In the genomic region with DNA sequence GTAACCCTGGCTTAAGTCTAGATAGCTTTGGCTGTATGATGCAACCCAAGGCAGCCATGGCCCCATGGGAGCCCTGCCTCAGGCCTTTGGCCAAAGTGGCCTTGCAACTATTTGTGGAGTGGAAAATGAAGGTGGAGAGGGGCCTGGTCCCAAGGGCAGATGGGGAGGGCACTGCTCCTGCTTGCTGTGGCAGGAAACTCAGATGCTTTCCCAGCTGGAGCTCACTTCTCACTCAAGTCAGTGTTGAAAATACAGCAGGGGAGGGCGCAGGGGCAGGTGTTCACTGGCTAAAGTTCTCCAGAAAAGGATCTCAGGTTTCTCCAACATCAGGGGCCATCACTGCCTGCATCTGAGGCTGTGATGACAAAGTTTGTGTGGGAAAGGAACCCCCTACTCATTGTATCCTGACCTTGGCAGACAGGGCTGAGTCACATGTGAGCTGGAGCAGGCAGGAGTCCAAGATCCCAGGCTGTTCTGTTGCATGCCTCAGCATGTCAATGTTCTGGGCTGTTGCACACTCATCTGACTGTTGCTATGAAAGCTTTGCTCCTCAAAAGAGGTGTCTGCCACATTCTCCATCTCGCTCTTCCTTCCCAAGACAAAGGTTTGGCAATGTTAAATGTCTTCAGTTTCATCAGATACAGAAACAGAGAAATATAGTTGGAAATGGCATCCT, we compare ENCODE assay signal across 31 mouse cellular contexts. TPM values are rescaled to one million over a fixed set of nuclear protein-coding genes. Genes with fewer than 3 reads are reported as not detected.
DNase-seq lines count a peak whose midpoint lies in the region; ATAC-seq and TF ChIP-seq lines count a peak whose summit lies in the region.
"Not testable (repeated sequence)": the region's sequence is repeated elsewhere in the genome, so short reads cannot be mapped to it uniquely, and the experiment has no call there.
"Had no signal": no experiment of that assay in that cellular context is flagged by ENCODE, and none has a peak within 500 bp of the region (broad histone marks: within the 10 kb centered on the region; RNA-seq: fewer than 3 reads in every experiment).

A gene (minus strand): TSS at position 51 of the 676 bp plus-strand sequence.

- H3K4me1 ChIP-seq in midbrain, postnatal 0 days (ENCODE audit: insufficient read depth, low read length): not testable (repeated sequence)

- not testable (repeated sequence) for H3K4me3 ChIP-seq in layer of hippocampus, adult 2 months; midbrain, postnatal 0 days (ENCODE audit: low read depth, low read length)

- TF ChIP-seq CTCF in layer of hippocampus, adult 2 months (conservative IDR thresholded peaks at IDR 0.05); midbrain, postnatal 0 days (IDR thresholded peaks at IDR 0.05): not testable (repeated sequence)

- H3K27ac ChIP-seq in layer of hippocampus, adult 2 months: peak within 1 kb of the TSS; percentile 61; the same call in 1 of the 2 replicates
- H3K27ac ChIP-seq in midbrain, postnatal 0 days (ENCODE audit: low read depth, low read length): not testable (repeated sequence)

- H3K36me3 ChIP-seq in midbrain, postnatal 0 days (ENCODE audit: insufficient read depth, low read length): not testable (repeated sequence)

- DNase-seq in adrenal gland, postnatal 10 days: peak; percentile 27
- peak; percentile 59 to 66 for DNase-seq in cerebellum, postnatal 10 days
- peak; percentile 4 for DNase-seq in frontal cortex, postnatal 10 days (ENCODE audit: low spot score in 2 of 2)
- peak; percentile 15 for DNase-seq in kidney, adult 9 months
- peak; percentile 36 to 41 for DNase-seq in layer of hippocampus, adult 2 months (ENCODE audit: low spot score in 2 of 2)
- DNase-seq in layer of hippocampus, postnatal 36 days: peak; percentile 41 to 45
- peak; percentile 57 for DNase-seq in midbrain, postnatal 0 days (ENCODE audit: low spot score)
- peak; percentile 2 for DNase-seq in right cerebral cortex, postnatal 4 days

- not testable (repeated sequence) for H3K4me2 ChIP-seq in midbrain, postnatal 0 days (ENCODE audit: low read depth, low read length, poor library complexity, severe bottlenecking)

- not testable (repeated sequence) for H3K27me3 ChIP-seq in midbrain, postnatal 0 days (ENCODE audit: insufficient read depth, low read length)

- 73% methylated on average over 1 of the region's 2 CpGs for WGBS in midbrain, postnatal 0 days

- not testable (repeated sequence) for ATAC-seq in midbrain, postnatal 0 days (ENCODE audit: low FRiP score)

- H3K9me3 ChIP-seq in midbrain, postnatal 0 days (ENCODE audit: low read length): not testable (repeated sequence)

- not testable (repeated sequence) for H3K9ac ChIP-seq in midbrain, postnatal 0 days (replicated peaks; ENCODE audit: low read length, poor library complexity, severe bottlenecking)

RNA-seq across cellular contexts. Expression of the gene that starts here (rescaled TPM):
- not detected for total RNA-seq in adrenal gland, postnatal 10 days (2021)
- total RNA-seq in layer of hippocampus, adult 2 months (2021): not detected
- not detected for total RNA-seq in layer of hippocampus, postnatal 36 days (2021)
- 0.05 TPM in 1 of 2 replicates, not detected in the other for total RNA-seq in midbrain, postnatal 0 days (2014; rRNA removed)
- not detected in 2 replicates for polyA plus RNA-seq in midbrain, postnatal 0 days (2015; fragmentation: Nextera tagmentation; extraction: Ambion mirVana)
- total RNA-seq: adrenal gland, postnatal 4 days; gastrocnemius, adult 18-20 months; gastrocnemius, postnatal 25 days; heart, postnatal 25 days; left cerebral cortex, adult 18-20 months; left cerebral cortex, postnatal 25 days; megakaryocyte, adult 5-6 weeks; MEL had no signal
- polyA plus RNA-seq: cortical plate, adult 2 months; forebrain, embryonic 12.5 days; heart, embryonic 10.5 days; heart, embryonic 15.5 days; hindbrain, embryonic 11.5 days; intestine, embryonic 16.5 days; kidney, embryonic 15.5 days; limb, embryonic 13.5 days; liver, embryonic 11.5 days; liver, embryonic 16.5 days; lung, embryonic 16.5 days; midbrain, embryonic 11.5 days; neural tube, embryonic 13.5 days; spleen, adult 2 months; stomach, postnatal 0 days had no signal

Comparison
In these comparisons a context has a peak if more than half of its experiments do, and no peak if none do; other contexts are left out.
1. Peak in DNase-seq in adrenal gland, postnatal 10 days; RNA of the gene not detected or under 1 TPM.
2. Peak in DNase-seq and H3K27ac ChIP-seq in layer of hippocampus, adult 2 months; RNA of the gene not detected or under 1 TPM.
3. Peak in DNase-seq in layer of hippocampus, postnatal 36 days; RNA of the gene not detected or under 1 TPM.
4. Peak in DNase-seq in midbrain, postnatal 0 days; RNA of the gene not detected or under 1 TPM.
5. DNase-seq: peak in every context shown above with its lines; median percentile 62 in cerebellum, postnatal 10 days; 57 in midbrain, postnatal 0 days; 43 in layer of hippocampus, postnatal 36 days; 38 in layer of hippocampus, adult 2 months; 27 in adrenal gland, postnatal 10 days; 15 in kidney, adult 9 months; 4 in frontal cortex, postnatal 10 days; 2 in right cerebral cortex, postnatal 4 days.